Mouse (Mus musculus) frontal cortex, postnatal 36 days (tissue): ENCODE measurements at regions not wholly inside any gene's neighbourhood (a gene's known extent, or its start where the extent isn't known, plus 50 kb on each side); places are given as distances from the start of the nearest gene placed in this dataset.

Experiments used
- DNase-seq, 2 experiments: peaks; one replicate each; pipeline ENCODE4 v3.0.0; 2022; ENCODE audit warnings: low spot score in 2 of 2

DNA sequence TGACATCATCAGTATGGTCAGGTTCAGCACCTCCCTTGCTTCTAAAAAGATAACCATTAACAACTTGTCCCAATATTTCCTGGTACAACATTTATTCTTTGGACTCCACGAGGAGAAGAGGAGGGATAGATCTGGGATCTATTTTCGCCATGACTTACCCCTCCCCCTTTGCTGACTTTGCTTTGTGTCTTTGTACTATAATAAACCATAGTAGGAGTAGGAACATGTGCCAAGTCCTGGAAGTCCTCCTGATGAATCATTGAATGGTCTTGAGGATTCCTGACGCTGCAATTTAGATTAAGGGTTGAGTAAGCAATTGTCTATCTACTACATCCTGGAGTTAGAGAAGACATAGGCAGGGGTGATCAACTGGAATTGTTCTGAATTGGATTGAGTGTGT lies 71.2 kb downstream of the Rbm11 start:
- no peak for DNase-seq

DNA sequence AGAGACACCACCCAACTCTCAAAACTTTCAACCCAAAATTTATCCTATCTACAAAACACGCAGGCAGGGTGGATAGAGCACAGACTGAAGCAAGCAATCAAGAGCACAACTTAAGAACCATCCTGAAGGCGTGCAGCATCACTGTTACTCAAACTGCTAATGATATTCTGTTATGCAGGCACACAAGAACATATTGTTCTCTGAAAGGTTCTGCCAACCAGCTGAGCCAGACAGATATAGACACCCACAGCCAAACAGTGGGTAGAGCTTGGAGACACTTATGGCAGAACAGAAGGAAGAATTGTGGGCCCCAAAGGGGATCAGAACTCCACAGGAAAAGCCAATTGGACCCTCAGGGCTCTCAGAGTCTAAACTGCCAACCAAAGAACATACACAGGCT lies 74.9 kb downstream of the Rbm11 start:
- peak; percentile 30 to 37 for DNase-seq

DNA sequence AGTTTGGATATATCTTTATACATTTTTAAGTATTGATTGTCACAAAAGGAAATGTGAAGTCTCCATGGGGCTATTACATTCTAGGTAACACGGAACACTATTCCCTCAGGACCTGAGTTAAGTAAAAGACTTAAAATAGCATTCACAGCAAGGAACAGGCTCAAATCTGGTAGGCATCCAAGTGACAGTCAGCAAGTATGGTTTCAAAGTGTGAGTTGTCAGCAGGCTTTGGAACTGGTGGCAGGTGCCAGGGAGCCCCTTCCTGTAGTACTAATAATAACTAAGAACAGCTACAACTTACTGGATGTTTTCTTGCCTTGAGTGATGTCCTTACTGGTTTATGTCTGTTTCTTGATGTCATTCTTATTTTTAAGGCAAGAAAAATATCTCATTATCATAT lies 79.5 kb downstream of the Rbm11 start:
- DNase-seq, result no peak

DNA sequence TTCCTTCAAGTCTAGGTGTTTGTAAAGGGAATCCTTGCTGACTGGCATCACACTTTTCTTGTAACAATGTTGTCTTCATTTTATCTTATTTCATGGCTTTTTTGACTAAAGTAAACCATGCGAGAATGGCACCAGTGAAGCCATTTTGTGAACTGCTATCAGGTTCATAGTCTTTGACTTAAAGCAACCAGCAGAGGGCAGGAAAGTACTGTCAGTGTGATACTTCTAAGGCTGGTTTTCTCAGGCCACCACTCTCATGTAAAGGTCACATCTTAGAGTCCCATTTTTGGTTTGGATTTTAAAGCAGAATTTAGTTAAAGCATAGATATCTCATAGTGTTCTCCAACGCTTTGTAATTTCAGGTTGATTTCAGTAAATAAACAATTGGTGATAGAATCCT lies 83.2 kb downstream of the Rbm11 start:
- peak in 1 of 2 experiments; percentile 24 for DNase-seq

- no peak for DNase-seq
Measured at GRCm38 (mm10) chr16:75677180-75677579, 84.5 kb downstream of the Rbm11 start.
